Mouse (Mus musculus) heart, postnatal 0 days (tissue): Measurements from ENCODE around the gene Larp1. TPM values are rescaled to one million over a fixed set of nuclear protein-coding genes. Genes with fewer than 3 reads are reported as not detected.
A peak's percentile ranks its signal among the peaks of the same experiment; 100 is the strongest.

Experiments used
- ATAC-seq: fragments of 200-750 bp; cut with Nextera tagmentation; 2 replicates; pipeline ENCODE4 v1.8.0; 2017; ENCODE audit warnings: low read depth, moderate number of reproducible peaks, moderate library complexity; ENCODE audit not compliant: insufficient read depth
- DNase-seq: peaks from one replicate; pipeline ENCODE4 v3.0.0-alpha.2; 2016; ENCODE audit warnings: low spot score
- H3K27ac ChIP-seq: fragments of 300-500 bp; sonication (generic); 2 replicates; pipeline ENCODE4 v1.5.1; 2014; ENCODE audit warnings: low read depth, mild to moderate bottlenecking
- H3K27me3 ChIP-seq: fragments of 300-500 bp; sonication (generic); 2 replicates; pipeline ENCODE4 v1.6.1; 2014; ENCODE audit warnings: low read length, mixed read lengths; ENCODE audit not compliant: control insufficient read depth, insufficient read depth
- H3K36me3 ChIP-seq: fragments of 300-500 bp; sonication (generic); replicated peaks from 2 replicates; pipeline ENCODE4 v1.6.1; 2014; ENCODE audit warnings: low read length, mixed read lengths; ENCODE audit not compliant: control insufficient read depth, insufficient read depth
- H3K4me1 ChIP-seq: fragments of 300-500 bp; sonication (generic); 2 replicates; pipeline ENCODE4 v1.6.1; 2014; ENCODE audit warnings: antibody characterized with exemption; ENCODE audit not compliant: control insufficient read depth, insufficient read depth
- H3K4me2 ChIP-seq: fragments of 300-500 bp; sonication (generic); 2 replicates; pipeline ENCODE4 v1.6.1; 2014; ENCODE audit warnings: low read depth, mild to moderate bottlenecking, low read length, moderate library complexity
- H3K4me3 ChIP-seq: fragments of 300-500 bp; sonication (generic); 2 replicates; pipeline ENCODE4 v1.5.1; 2014; ENCODE audit warnings: low read depth, low read length
- H3K9ac ChIP-seq: fragments of 300-500 bp; sonication (generic); replicated peaks from 2 replicates; pipeline ENCODE4 v1.6.1; 2014; ENCODE audit warnings: low read depth, low read length, mixed read lengths
- H3K9me3 ChIP-seq: fragments of 300-500 bp; sonication (generic); replicated peaks from 2 replicates; pipeline ENCODE4 v1.6.1; 2016; ENCODE audit warnings: low read length; ENCODE audit not compliant: control insufficient read depth
- CTCF ChIP-seq: IDR thresholded peaks from 2 replicates; pipeline ENCODE4 v1.5.1; 2016; ENCODE audit warnings: antibody characterized with exemption, control low read depth, low read depth
- EP300 ChIP-seq: IDR thresholded peaks from 2 replicates; pipeline ENCODE4 v1.6.1; 2016; ENCODE audit warnings: antibody characterized with exemption, low read depth
- WGBS: fragments of 180-500 bp; shearing (Covaris S2); extraction: QIAGEN DNeasy Blood & Tissue Kit; methylation state at CpG from one replicate; pipeline ENCODE4 v1.1.7; 2014; 5-methylcytosine and 5-hydroxymethylcytosine counted together
- polyA plus RNA-seq: library from polyadenylated mRNA; unstranded; fragments of >200 nt; fragmentation: Nextera tagmentation; extraction: Ambion mirVana; gene quantifications from 2 replicates; pipeline ENCODE4 v1.2.1, GENCODE M21; 2015
- total RNA-seq: library from RNA; depleted of rRNA; stranded (reverse); fragments of >200 nt; gene quantifications from 2 replicates; pipeline ENCODE4 v1.2.3, GENCODE M21; 2014; ENCODE audit warnings: low replicate concordance; rRNA removed

The Larp1 gene
- total RNA-seq, result 18.2 and 21.8 TPM in 2 replicates
- 6.7 and 8.3 TPM in 2 replicates for polyA plus RNA-seq

DNA sequence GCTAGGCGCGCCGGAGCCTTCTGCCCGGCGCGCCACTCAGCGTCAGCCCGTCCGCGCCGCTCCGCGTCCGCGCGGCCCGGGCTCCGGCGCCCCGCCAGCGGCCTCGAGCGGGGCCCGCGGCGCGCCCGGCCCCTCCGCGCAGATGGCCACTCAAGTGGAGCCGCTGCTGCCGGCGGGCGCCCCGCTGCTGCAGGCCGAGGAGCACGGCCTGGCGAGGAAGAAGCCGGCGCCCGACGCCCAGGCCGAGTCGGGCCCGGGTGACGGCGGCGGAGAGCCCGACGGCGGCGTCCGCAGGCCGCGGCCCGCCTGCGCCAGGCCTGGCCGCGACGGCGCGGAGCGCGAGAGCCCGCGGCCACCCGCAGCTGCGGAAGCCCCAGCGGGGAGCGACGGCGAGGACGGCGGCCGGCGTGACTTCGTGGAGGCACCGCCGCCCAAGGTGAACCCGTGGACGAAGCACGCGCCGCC, at the start of gene Larp1:
Gene Larp1, plus strand, starts transcription at position 14 of the 465 bp plus-strand sequence.
- Histone ChIP-seq H3K9me3 (no peaks in the 10 kb centered on the region), H3K4me1 (peaks cover 12% of the 10 kb centered on the region), H3K4me3 (peak within 1 kb of the TSS; percentile 86), H3K36me3 (no peaks in the 10 kb centered on the region), H3K9ac (peak within 1 kb of the TSS; percentile 97), H3K27ac (peak within 1 kb of the TSS; percentile 92), H3K4me2 (peak within 1 kb of the TSS; percentile 93), H3K27me3 (no peaks in the 10 kb centered on the region)
- DNase-seq (no peak), ATAC-seq (peak; percentile 72)
- WGBS, result under 1% methylated on average over 64 of the region's 84 CpGs
- TF ChIP-seq CTCF, result no peak
- no peak for TF ChIP-seq EP300

- Histone ChIP-seq H3K9ac (no peak overlapping the region), H3K27ac (no peak overlapping the region), H3K4me2 (no peak overlapping the region), H3K4me1 (0 out of 2 replicates have a peak, but pooled peaks cover 5% of the 10 kb centered on the region), H3K9me3 (no peaks in the 10 kb centered on the region), H3K4me3 (no peak overlapping the region), H3K36me3 (no peaks in the 10 kb centered on the region), H3K27me3 (no peaks in the 10 kb centered on the region)
- ATAC-seq (no peak), DNase-seq (no peak)
- WGBS, result 70% methylated on average over 2 of the region's 2 CpGs
- TF ChIP-seq EP300 (no peak), CTCF (no peak)
Measured at GRCm38 (mm10) chr11:57959924-57960323, 48.9 kb upstream of the Larp1 start.

DNA sequence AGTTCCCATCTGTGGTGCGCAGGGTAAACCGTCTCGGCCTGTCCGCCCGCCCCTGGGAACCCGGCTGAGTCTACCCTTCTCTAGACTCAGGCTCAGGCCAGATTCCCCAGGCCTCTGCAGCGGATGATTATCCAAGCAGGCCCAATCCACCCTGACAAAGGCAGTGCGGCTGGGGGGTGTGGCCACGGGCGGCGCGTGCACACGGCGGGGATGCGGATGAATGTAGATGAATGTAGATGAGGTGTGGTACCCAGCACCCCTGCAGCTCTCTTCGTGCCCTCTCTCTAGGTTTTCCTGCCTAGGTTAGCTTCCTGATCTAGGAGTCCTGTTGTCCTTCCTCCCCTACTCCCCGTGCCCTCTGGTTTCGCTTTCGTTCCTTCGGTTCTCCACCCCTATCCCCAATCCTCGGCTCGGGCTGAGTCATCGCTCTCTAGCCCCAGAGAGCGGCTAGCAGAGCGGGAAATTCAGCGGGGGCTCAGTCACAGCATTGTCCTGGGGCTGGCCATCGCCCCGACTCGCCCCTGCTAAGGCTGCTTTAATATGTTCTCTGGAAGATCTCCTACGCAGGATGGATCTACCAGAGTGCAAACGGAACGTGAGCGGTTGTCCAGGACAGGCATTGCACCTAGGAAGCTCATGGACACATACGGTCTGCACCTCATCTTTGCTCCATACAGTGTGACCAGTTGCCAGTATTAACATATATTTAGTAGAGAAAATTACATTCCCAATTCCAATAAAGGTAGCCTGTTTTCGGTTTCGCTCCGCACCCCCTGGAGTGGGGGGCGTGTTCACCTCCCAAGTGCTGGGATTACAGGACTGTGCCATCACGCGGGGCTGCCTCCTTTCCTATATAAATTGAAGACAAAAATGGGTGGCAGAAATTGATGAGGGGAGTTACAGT, 46.2 kb upstream of the Larp1 start:
- WGBS, result under 1% methylated on average over 40 of the region's 40 CpGs
- peak overlapping the region; percentile 75 for H3K4me3 ChIP-seq
- peak; percentile 82 for DNase-seq
- peak overlapping the region; percentile 74 for H3K9ac ChIP-seq
- peak overlapping the region; percentile 72 for H3K4me2 ChIP-seq
- peak overlapping the region; percentile 74 for H3K27ac ChIP-seq
- H3K9me3 ChIP-seq, result no peaks in the 10 kb centered on the region
- no peaks in the 10 kb centered on the region for H3K36me3 ChIP-seq
- ATAC-seq, result peak; percentile 90
- TF ChIP-seq CTCF (no peak), EP300 (no peak)
- H3K27me3 ChIP-seq, result no peaks in the 10 kb centered on the region
- 0 out of 2 replicates have a peak, but pooled peaks cover 5% of the 10 kb centered on the region for H3K4me1 ChIP-seq

DNA sequence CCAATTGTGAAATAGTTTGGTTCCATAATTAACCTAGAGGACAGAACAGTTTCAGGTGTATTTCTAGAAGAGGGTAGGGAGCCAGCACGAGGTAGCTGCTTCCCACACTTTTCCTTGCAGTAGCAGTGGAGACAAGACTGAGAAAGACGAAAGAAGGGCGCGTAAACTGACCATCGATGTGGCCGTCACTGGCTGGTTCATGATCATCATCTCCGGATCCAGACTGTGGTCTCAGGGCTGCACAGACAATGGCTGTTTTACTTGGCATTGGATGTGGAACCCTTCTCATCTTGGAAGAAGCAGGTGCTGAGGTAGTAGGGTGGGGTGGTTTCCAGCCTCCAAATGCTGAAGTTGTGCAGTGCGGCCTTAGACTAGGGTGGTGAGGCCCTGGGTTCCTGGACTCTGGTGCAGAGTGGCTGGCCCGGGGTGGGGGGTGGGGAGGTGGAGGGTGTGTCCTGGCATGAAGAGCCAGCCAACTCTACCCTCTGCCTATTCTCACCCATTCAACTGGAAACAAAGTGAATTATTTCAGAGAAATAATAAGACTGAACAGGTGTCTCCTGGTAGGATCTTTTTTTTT, 45.5 kb upstream of the Larp1 start:
- H3K9ac ChIP-seq, result peak overlapping the region; percentile 74; the same call in 1 of the 2 replicates
- no peaks in the 10 kb centered on the region for H3K36me3 ChIP-seq
- 0 out of 2 replicates have a peak, but pooled peaks cover 5% of the 10 kb centered on the region for H3K4me1 ChIP-seq
- no peaks in the 10 kb centered on the region for H3K27me3 ChIP-seq
- peak overlapping the region; percentile 72 for H3K4me2 ChIP-seq
- no peaks in the 10 kb centered on the region for H3K9me3 ChIP-seq
- DNase-seq (no peak), ATAC-seq (no peak)
- no peak for TF ChIP-seq EP300
- TF ChIP-seq CTCF, result no peak
- WGBS, result 40% methylated on average over 9 of the region's 9 CpGs
- H3K4me3 ChIP-seq, result peak overlapping the region; percentile 75
- H3K27ac ChIP-seq, result no peak overlapping the region

DNA sequence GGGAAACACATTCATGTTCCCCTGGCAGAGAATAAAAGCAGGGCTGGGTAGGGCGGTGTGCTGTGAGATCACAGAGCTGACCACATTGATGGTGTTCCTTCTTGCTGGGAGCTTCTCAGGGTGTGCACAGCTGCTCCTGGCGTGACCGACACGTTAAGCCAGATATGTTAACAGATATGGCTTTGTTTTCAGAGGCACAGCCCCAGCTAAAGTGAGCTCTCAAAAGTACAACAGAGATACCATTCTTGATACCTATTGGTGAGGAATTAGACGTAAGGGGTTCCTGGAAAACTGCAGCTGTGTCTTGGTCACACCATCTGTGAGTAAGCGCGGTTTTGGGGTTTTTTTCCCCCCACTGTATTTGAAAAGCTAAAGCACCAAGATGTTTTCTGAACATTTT, 42.2 kb upstream of the Larp1 start:
- Histone ChIP-seq H3K9ac (no peak overlapping the region), H3K36me3 (no peaks in the 10 kb centered on the region), H3K27me3 (no peaks in the 10 kb centered on the region), H3K4me2 (no peak overlapping the region), H3K9me3 (no peaks in the 10 kb centered on the region), H3K4me3 (no peak overlapping the region), H3K4me1 (0 out of 2 replicates have a peak, but pooled peaks cover 5% of the 10 kb centered on the region), H3K27ac (no peak overlapping the region)
- WGBS, result 65% methylated on average over 7 of the region's 7 CpGs
- no peak for ATAC-seq
- DNase-seq, result no peak
- no peak for TF ChIP-seq EP300
- TF ChIP-seq CTCF, result no peak
